Mouse (Mus musculus): Measurements from ENCODE around the gene Sap30bp. TPM values are rescaled to one million over a fixed set of nuclear protein-coding genes. Genes with fewer than 3 reads are reported as not detected.

The Sap30bp gene
- polyA plus RNA-seq, 1 experiment from 2014 or later: 56.9 TPM

- no peaks in the 10 kb centered on the region for H3K27me3 ChIP-seq
- peak within 1 kb of the TSS; percentile 77 for H3K4me2 ChIP-seq
- H3K36me3 ChIP-seq: peaks cover 33% of the 10 kb centered on the region
- peak within 1 kb of the TSS; percentile 80 for H3K9ac ChIP-seq (replicated peaks)
- no peaks in the 10 kb centered on the region for H3K9me3 ChIP-seq
- H3K27ac ChIP-seq: peak within 1 kb of the TSS; percentile 96
- peak within 1 kb of the TSS; percentile 70 for H3K4me3 ChIP-seq (replicated peaks)
- under 1% methylated on average over 49 of the region's 55 CpGs for WGBS
- peak; percentile 83 for ATAC-seq (ENCODE audit: insufficient number of reproducible peaks, insufficient read depth, low FRiP score, low TSS enrichment, low read depth)
- peaks cover 31% of the 10 kb centered on the region for H3K4me1 ChIP-seq (replicated peaks)
Measured at GRCm38 (mm10) chr11:116012262-116012947, 79.3 kb downstream of the Sap30bp start, which contains the start of gene Galk1. Gene Galk1, minus strand, starts transcription at chr11:116012719.

- no peak for ATAC-seq (ENCODE audit: insufficient number of reproducible peaks, insufficient read depth, low FRiP score, low TSS enrichment, low read depth)
- no peaks in the 10 kb centered on the region for H3K27me3 ChIP-seq
- H3K4me1 ChIP-seq (replicated peaks): peaks cover 20% of the 10 kb centered on the region
- no peak overlapping the region for H3K4me2 ChIP-seq
- no peaks in the 10 kb centered on the region for H3K9me3 ChIP-seq
- no peak overlapping the region for H3K4me3 ChIP-seq (replicated peaks)
- H3K36me3 ChIP-seq: peaks cover 9% of the 10 kb centered on the region
- no peak overlapping the region for H3K9ac ChIP-seq (replicated peaks)
- 64% methylated on average over 8 of the region's 8 CpGs for WGBS
- no peak overlapping the region for H3K27ac ChIP-seq
Measured at GRCm38 (mm10) chr11:116014821-116015220, 81.7 kb downstream of the Sap30bp start.

Other genes with a start within 250 kb of the Sap30bp start
- gene Grb2, start 224.7 kb upstream of the Sap30bp start, polyA plus RNA-seq (2016; fragmentation: Nextera tagmentation; extraction: Ambion mirVana): 109 and 114 TPM in 2 replicates
- 26.5 and 31.9 TPM in 2 replicates for gene Tmem94, start 167.8 kb upstream of the Sap30bp start, polyA plus RNA-seq (2016; fragmentation: Nextera tagmentation; extraction: Ambion mirVana)
- gene Caskin2, start 119.6 kb upstream of the Sap30bp start, polyA plus RNA-seq (2016; fragmentation: Nextera tagmentation; extraction: Ambion mirVana): 14.9 and 16.2 TPM in 2 replicates
- gene Tsen54, start 118.6 kb upstream of the Sap30bp start, polyA plus RNA-seq (2016; fragmentation: Nextera tagmentation; extraction: Ambion mirVana): 33.2 and 36.1 TPM in 2 replicates
- 5.2 and 6.3 TPM in 2 replicates for gene Llgl2, start 109.2 kb upstream of the Sap30bp start, polyA plus RNA-seq (2016; fragmentation: Nextera tagmentation; extraction: Ambion mirVana)
- 0.20 TPM in 1 of 2 replicates, not detected in the other for gene Myo15b, start 74.9 kb upstream of the Sap30bp start, polyA plus RNA-seq (2016; fragmentation: Nextera tagmentation; extraction: Ambion mirVana)
- 3.1 and 4.2 TPM in 2 replicates for gene Smim5, start 33.3 kb upstream of the Sap30bp start, polyA plus RNA-seq (2016; fragmentation: Nextera tagmentation; extraction: Ambion mirVana)
- 1.4 and 2.1 TPM in 2 replicates for gene Smim6, start 21.3 kb upstream of the Sap30bp start, polyA plus RNA-seq (2016; fragmentation: Nextera tagmentation; extraction: Ambion mirVana)
- gene Recql5, start 195 bp downstream of the Sap30bp start, polyA plus RNA-seq (2016; fragmentation: Nextera tagmentation; extraction: Ambion mirVana): 24.7 and 30.6 TPM in 2 replicates
- 3.1 and 3.9 TPM in 2 replicates for gene Itgb4, start 41.4 kb downstream of the Sap30bp start, polyA plus RNA-seq (2016; fragmentation: Nextera tagmentation; extraction: Ambion mirVana)
- gene Galk1, start 79.4 kb downstream of the Sap30bp start, polyA plus RNA-seq (2016; fragmentation: Nextera tagmentation; extraction: Ambion mirVana): 181 and 182 TPM in 2 replicates
- 2,405 and 2,474 TPM in 2 replicates for gene H3f3b, start 94.7 kb downstream of the Sap30bp start, polyA plus RNA-seq (2016; fragmentation: Nextera tagmentation; extraction: Ambion mirVana)
- 50.0 and 51.8 TPM in 2 replicates for gene Unk, start 97.0 kb downstream of the Sap30bp start, polyA plus RNA-seq (2016; fragmentation: Nextera tagmentation; extraction: Ambion mirVana)
- 1.4 and 1.7 TPM in 2 replicates for gene Unc13d, start 144.7 kb downstream of the Sap30bp start, polyA plus RNA-seq (2016; fragmentation: Nextera tagmentation; extraction: Ambion mirVana)
- 33.2 and 36.6 TPM in 2 replicates for gene Wbp2, start 153.7 kb downstream of the Sap30bp start, polyA plus RNA-seq (2016; fragmentation: Nextera tagmentation; extraction: Ambion mirVana)
- gene Trim47, start 193.9 kb downstream of the Sap30bp start, polyA plus RNA-seq (2016; fragmentation: Nextera tagmentation; extraction: Ambion mirVana): 6.0 and 7.9 TPM in 2 replicates
- 2.1 and 3.0 TPM in 2 replicates for gene Trim65, start 197.8 kb downstream of the Sap30bp start, polyA plus RNA-seq (2016; fragmentation: Nextera tagmentation; extraction: Ambion mirVana)
- 86.9 and 90.8 TPM in 2 replicates for gene Mrpl38, start 205.6 kb downstream of the Sap30bp start, polyA plus RNA-seq (2016; fragmentation: Nextera tagmentation; extraction: Ambion mirVana)
- 54.0 and 60.3 TPM in 2 replicates for gene Fbf1, start 234.9 kb downstream of the Sap30bp start, polyA plus RNA-seq (2016; fragmentation: Nextera tagmentation; extraction: Ambion mirVana)